ENCODE assay signal across 22 mouse cellular contexts in the genomic region with DNA sequence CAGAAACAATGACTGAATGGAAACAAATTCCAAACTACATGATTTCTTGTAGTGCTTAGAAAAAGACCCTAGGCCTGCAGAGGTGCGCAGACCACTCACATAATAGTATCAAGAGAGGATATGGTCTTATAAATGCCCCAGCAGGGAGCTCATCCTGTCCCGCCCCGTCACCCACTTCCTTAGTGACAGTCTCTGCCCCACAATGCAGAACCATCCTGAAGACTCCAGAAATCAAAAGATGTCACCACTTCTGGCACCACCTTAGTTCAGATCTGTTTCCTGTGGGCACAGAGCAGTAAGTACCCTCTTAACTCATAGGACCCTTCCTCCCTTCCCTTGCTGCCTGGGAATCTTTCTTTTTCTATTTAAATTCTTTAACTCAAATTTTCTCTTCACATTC.
"Had no signal": no experiment of that assay in that cellular context is flagged by ENCODE, and none has a peak within 500 bp of the region (broad histone marks: within the 10 kb centered on the region; RNA-seq: fewer than 3 reads in every experiment).

No protein-coding gene starts in this region.

- DNase-seq: gastrocnemius, postnatal 14 days; gastrocnemius, postnatal 36 days; heart, adult 2 months; heart, postnatal 14 days; heart, postnatal 36 days; kidney, adult 11 months; kidney, adult 2 months; kidney, adult 9 months; kidney, postnatal 14 days; kidney, postnatal 36 days; layer of hippocampus, adult 9-11 months; layer of hippocampus, postnatal 36 days; left cerebral cortex, postnatal 4 days had no signal

- H3K27ac ChIP-seq: heart, adult 2 months; heart, embryonic 13.5 days; heart, embryonic 15.5 days; hindbrain, embryonic 14.5 days; kidney, embryonic 15.5 days; kidney, postnatal 0 days; limb, embryonic 13.5 days; limb, embryonic 15.5 days had no signal

- H3K4me3 ChIP-seq: heart, adult 2 months; heart, embryonic 13.5 days; heart, embryonic 15.5 days; kidney, embryonic 15.5 days; limb, embryonic 13.5 days; limb, embryonic 15.5 days had no signal

- ATAC-seq: hindbrain, embryonic 16.5 days; intestine, embryonic 16.5 days had no signal

- H3K27me3 ChIP-seq: heart, embryonic 13.5 days; heart, embryonic 15.5 days; kidney, embryonic 15.5 days; limb, embryonic 13.5 days; limb, embryonic 15.5 days had no signal

- H3K9me3 ChIP-seq: heart, embryonic 13.5 days; heart, embryonic 15.5 days; kidney, embryonic 15.5 days; limb, embryonic 13.5 days; limb, embryonic 15.5 days had no signal

- H3K4me1 ChIP-seq: kidney, embryonic 15.5 days; limb, embryonic 13.5 days; limb, embryonic 15.5 days had no signal
